Mouse (Mus musculus) T-helper 2 cell (primary cell): ENCODE data around the gene Ifitm5.

Experiments
- in situ Hi-C: fragments of 300-600 bp; cut with MboI, MseI; formaldehyde crosslinking; loops from one replicate; pipeline ENCODE4 v1.15.1; 2025; ENCODE audit warnings: high pct_unique_total_duplicates

The Ifitm5 gene

DNA sequence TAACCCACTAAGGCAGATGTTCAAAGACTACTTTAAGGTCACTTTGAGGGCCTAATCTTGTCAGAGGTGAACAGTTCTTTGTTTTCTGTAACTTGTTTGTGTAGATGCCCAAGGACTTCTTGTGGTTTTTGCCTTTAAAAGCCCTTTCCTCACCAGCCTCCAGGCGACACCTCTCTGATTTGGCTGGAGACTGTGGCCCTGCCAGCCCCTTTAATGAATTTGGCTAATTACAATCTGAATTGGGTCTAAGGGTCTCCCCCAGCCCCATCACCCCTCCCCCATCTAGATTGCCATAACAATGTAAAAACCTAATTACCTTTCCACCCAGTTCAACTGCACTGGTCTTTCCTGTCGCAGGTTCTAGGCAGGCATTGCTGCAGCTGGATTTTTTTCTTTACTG lies 12.6 kb upstream of the Ifitm5 start:
- in situ Hi-C loops: no loop called here

DNA sequence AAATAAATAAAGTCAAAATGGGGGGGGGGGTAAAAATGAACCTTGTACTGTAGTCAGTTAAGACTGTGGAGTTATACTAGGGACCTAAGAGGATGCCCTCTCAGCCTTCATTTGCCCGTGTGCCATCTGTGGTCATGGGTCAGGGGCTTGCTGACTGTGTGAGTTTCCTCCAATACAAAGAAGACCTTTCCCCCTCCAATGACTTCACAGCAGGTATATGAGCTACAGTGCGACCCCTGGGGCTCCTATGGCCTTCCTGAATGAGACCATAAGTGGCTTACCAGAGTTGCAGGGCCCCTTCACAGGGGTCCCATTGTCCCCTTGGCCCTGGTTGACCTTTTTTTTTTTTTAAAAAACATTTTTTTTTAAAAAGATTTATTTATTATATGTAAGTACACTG lies 11.3 kb upstream of the Ifitm5 start:
- in situ Hi-C loops: no loop called here

DNA sequence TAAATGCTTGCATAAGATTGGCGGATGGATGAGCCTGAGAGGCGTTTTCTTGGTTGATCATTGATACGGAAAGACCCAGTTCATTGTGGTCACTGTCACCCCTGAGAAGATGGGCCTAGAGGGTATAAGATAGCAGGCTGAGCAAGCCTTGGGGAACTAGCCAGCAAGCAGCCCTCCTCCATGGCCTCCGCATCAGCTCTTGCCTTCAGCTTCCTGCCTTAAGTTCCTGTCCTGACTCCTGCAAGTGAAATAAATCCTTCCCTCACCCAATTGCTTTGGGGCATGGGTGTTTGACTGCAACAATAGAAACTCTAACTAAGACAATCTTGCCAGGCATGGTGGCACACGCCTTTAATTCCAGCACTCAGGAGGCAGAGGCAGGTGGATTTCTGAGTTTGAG lies 9.9 kb upstream of the Ifitm5 start:
- in situ Hi-C loops: no loop called here

DNA sequence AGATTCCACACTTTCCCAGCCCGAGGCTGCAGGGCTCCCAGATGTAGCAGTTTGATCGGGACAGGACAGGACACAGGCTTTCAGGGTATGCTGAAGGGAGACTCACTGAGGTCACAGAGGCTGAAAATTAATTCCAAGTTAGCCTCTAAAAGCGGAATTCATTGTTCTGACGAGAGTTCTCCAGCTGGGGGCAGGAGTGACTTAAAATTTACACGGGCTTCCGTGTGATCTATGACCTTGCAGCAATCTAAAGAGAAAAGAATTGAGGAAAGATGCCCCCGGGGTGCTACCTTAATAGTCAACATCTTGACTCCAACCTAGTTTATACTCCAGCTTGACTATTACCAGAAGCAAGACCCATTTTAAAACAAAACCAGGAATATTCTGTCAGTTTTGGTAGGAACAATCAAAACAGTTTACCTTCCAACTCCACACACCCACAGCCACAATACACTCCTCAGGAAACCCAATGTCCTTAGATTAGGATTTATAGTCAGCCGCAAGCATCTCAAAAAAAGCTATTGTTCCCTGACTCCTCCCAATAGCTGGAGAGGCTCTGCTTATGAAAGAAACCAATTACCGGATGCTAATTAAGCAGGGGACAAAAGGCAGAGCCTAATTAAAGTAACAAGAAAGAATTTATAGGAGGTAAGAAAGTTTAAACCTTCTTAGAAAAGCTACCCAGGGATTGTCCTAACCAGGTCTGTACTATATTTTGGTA lies 9.2 kb upstream of the Ifitm5 start:
- in situ Hi-C loops: loop anchor here (5.0 kb wide), 2 partner anchors 58 to 93 kb away; partner anchors contain the start of gene Ifitm6

DNA sequence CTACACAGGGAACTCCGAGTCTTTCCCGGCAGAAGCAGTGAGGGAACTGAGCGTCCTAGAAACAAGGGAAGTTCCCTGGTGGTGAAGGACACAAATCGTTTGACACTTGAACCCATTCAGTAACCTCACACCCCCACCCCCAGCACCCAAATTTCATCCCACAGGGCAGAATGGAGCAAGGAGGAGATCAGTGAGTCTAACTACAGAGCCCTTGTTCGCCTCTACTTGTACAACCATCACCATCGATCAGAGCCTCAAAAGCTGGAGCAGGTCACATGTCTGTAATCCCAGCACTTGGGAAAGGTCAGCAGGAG lies 6.4 kb upstream of the Ifitm5 start:
- in situ Hi-C loops: loop anchor here (5.0 kb wide), 2 partner anchors 61 to 96 kb away; partner anchors contain the start of gene Ifitm6

DNA sequence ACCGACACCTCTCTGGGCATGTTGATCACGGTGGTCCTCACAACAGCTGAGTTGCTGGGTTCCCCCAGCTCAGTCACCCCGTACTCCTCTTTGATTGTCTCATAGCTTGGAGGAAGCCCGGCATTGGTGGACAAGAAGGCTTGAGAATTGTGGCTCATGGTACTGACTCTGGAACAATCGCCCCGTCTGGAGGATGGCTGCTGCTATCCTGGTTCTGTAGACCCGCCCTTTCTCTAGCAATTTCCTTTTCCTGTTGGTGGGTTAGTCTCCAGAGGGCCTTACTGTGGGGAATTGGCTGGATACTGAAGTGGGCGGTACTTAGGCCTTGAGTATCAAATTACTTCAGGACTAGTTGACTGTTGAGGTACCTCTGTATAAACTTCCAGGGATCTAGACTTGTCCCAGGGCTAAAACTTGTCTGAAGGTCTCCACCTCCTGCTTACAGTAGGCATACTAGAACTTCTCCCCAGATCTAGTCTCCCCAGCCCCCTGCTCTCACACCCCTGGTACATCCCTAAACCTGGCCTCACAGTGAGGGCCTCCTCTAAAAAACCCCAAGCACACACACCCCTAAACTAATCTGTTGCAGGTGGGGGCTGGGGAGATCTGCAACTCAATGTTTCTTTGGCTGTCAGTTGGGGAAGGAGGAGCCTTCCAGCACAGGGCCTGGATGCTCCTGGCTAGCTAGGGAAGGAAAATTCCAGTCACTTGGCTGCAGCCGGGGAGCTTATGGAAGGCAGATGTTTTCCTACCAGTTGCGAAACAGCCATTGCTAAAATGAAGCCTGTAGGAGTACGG lies 5.9 kb upstream of the Ifitm5 start, which contains the start of the genes Gm45717 and Ifitm2:
Gene Gm45717, minus strand, starts transcription at position 180 of the 798 bp plus-strand sequence.
Gene Ifitm2, minus strand, starts transcription at position 230 of the 798 bp plus-strand sequence.
- in situ Hi-C loops: loop anchor here (5.0 kb wide), 2 partner anchors 61 to 96 kb away; partner anchors contain the start of gene Ifitm6

DNA sequence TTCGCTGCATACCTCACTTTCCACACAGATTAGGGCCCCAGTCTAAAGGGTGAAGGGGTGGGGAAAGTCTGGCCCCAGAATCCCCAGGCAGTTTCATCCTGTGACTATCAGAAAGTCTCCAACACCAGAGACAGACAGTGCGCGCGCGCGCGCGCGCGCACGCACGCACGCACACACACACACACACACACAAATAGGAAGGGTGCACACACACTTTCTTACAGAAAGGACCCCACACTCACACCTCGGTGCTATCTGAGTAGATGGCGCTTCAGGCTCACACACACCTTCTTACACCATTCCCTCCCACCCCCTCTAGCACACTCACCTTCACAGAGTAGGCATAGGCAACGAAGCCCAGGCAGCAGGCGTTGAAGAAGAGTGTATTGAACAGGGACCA lies 5.3 kb upstream of the Ifitm5 start:
- in situ Hi-C loops: loop anchor here (5.0 kb wide), 2 partner anchors 62 to 97 kb away; partner anchors contain the start of gene Ifitm6

DNA sequence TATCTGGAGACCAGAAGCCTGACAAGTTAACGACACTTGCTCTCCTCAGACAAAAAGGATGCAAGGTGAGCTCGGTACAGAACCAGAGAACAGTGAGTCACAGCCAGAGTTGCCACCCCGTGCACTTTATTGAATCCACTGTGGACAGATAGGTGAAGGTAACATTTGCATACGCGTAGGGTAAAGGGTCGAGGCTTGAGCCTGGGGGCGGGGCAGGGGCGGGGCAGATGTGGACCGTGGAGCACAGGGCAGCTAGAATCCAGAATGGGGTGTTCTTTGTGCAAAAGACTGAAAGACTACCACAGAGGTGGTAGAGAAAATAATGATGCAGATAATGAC lies 4.6 kb upstream of the Ifitm5 start:
- in situ Hi-C loops: loop anchor here (5.0 kb wide), 2 partner anchors 63 to 98 kb away; partner anchors contain the start of gene Ifitm6

DNA sequence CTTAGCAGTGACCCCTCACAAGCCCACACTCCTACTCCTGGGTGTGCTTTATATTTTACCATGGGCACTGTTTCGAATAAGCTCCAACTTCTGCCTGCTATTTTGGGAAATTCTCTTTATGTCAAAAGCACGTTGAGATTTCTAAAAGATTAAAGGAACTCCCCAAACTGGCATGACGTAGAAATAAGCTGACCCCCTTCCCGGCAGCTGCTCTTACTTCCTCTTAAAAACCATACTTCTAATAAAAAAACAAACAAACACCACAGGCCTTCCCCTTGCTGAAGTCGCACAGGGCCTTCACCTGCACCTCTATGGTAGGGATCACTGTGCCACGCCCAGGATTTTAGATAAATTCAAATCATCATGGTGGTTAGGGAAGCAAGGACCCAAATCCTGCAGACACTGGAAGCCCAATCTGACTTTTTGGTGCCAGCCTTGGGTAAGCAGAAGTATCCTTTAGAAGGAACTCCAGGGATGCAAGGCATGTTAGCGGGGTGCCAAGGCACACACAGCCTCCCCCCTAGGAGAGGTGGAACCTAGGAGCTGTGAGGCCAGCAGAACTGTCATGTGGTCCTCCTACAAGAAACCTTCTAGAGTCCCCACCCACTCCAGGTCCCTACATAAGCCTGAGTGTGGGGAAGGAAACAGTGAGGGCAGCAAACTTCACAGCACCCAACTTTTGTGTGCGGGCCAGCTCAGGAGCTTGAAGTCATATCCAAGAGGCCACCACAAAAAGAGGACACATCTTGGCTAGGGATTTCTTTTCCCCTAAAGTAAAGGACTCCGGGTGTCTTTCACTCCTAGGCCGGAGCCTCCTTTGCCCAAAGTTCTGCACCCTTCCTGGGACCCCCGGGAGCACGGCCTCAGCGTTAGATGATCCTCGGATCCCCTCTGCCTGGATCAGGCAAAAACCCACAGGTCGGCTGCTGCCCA lies 4.0 kb upstream of the Ifitm5 start:
- in situ Hi-C loops: no loop called here

DNA sequence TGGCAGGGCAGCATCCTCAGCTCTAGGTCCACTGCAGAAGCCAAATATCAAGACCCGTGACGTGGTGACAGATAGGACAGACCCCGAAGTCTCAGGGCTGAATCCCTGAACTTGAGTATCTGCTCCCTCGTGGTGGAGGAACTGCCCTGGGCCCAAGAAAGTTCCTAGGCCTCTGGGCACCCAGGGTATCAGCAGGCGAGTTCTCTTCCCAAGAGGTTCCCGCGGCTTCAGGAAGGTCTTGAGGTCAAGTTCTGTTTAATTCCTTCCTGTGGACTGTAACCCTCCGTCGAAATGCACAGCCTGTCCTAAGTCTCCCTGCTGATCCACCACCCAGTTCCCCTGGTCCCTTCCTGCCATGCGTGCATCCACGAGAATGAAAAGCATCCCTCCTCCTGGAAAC lies 3.0 kb upstream of the Ifitm5 start:
- in situ Hi-C loops: no loop called here

DNA sequence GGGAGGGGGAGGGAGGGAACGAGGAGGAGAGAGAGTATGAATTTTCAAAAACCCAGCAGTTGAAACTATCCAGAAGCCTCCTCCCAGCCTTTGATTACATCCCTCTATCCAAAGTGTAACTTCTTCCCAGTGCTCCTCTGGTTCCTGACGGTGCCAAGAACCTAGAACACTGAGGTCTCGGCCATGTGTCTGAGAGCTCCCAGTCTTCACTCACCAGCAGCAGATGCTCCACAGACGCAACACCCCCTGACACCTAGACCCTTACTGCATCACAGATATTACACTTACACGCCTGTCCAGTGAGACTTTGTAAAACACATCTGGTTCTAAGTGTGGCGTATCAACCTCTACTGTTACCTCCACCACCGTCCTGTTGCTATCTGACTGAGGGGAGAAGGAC lies 2.4 kb upstream of the Ifitm5 start:
- in situ Hi-C loops: no loop called here

DNA sequence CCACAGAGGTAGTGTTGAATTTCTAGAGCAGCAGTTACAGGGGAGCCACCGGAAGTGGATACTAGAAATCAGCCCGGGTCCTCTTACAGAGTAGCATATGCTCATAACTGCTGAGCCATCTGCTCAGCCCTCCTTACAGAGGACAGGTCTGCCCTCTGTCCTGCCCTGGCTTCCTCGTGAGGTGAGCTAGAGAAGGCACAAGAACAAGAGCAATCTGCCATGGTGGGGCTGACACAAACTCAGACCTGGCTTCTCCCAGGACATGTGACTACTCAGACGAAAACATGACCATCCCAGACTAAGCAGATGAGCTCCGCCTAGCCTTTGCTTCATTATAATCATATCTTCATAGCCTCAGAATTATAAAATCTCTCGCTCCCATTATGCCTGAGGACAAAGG lies 1.7 kb upstream of the Ifitm5 start:
- in situ Hi-C loops: no loop called here

DNA sequence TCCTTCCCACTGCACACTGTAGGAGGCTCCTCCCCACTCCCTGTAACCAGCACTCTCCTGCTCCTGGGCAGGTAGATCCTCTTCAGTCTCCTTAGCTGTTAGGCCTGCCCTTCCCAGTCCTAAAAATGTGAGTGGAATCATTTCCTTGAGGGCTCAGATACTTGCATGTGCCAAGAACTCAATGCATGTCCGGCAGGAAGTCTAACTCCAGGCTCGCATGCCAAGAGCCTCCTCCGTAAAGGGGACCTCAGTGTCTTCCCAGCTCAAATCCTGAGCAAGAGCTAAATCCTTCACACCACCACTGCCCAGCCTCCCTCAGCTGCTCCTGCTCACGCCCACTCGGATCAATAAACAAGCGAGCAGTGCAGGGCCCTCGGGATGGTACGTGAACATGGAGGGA lies 960 bp upstream of the Ifitm5 start:
- in situ Hi-C loops: no loop called here

DNA sequence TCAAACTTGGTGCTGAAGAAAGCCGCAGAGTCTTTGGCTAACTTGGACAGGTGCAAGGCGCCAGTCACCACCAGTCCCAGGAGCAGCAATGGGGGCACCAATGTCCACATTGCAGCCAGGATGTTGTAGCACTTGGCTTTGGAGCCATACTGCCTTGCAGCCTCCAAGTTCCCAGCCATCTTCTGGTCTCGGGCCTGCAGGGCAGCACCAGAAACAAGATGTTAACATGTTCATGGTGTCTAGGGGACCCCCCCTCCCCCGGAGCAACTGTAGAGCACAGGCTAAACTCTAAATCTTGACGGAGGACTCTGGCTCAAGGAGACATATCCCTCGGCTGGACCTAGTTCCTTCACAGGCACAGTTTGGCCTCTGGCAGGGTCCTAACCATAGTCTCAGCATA lies 836 bp downstream of the Ifitm5 start:
- in situ Hi-C loops: loop anchor here (5.0 kb wide), 1 partner anchor 953 kb away; no protein-coding TSS in a partner anchor

DNA sequence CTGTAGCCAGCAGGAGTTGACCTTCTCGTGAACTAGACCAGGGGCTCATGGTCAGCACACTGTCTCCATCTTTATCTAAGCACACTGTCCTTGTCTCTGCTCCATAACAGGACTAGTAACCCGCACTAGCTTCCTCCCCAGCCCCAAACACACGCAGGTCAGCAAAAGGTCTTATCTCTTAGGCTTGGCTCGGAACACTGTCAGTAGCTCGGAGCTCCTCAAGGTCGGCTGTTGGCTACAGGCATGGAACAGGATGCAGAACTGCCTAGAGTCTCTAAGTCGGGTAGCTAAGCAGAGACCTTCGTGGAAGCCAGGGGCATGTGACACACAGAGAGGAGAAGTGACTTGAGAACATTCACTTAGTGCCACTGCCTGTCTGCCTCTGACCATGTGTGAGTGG lies 1.9 kb downstream of the Ifitm5 start:
- in situ Hi-C loops: loop anchor here (5.0 kb wide), 1 partner anchor 954 kb away; no protein-coding TSS in a partner anchor

DNA sequence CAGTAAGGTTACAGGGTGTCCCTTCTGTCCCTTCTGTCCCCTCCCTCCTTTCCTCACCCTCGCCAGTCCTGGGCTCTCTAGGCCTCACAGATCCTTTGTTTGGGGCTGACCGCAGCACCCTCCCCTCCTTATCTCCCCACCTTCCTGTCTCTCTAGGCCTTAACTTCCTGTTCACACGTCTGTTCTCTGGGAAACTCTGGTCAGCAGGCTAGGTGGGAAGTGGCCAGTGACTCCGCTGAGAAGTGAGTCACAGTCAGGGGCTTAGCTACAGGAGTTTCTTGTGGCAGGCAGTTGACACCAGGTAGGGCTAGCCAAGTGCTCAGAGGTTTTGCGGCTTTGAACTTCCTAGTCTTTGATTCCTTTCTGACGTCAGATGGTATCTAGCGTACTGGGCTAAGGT lies 3.1 kb downstream of the Ifitm5 start:
- in situ Hi-C loops: loop anchor here (5.0 kb wide), 1 partner anchor 955 kb away; no protein-coding TSS in a partner anchor

DNA sequence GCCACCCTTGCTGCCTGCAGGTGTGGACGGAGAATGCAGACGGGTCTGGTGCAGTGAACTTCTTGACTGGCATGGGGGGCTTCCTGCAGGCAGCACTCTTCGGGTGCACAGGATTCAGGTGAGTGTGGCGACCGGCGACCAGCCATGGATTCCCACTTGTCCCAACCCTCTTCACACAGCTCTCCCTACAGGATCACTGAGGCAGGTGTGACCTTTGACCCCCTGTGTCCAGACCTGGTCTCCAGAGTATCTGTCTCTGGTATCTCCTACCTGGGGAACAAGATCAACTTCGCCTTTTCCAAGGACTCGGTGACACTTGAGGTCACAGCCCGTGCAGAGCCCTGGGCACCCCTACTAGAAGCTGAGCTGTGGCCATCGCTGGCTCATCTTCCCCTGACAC lies 3.8 kb downstream of the Ifitm5 start:
- in situ Hi-C loops: loop anchor here (5.0 kb wide), 1 partner anchor 956 kb away; no protein-coding TSS in a partner anchor

DNA sequence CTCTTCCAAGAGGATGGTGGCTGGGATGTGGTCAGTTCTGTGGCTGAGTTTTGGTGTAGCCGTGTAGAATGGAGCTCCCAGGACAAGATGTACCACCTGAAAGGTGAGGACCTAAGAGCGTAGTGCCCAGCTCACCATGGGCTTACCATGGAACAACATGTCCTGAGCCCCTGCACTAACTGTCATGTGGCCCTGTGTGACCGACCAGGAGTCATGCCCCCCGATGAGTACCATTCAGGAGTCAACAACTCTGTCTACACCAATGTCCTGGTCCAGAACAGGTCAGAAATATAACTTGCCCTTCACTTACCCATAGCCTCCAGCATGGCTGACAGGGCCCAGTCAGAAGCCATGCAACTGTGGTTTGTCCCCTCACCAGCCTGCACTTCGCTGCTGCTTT lies 4.8 kb downstream of the Ifitm5 start:
- in situ Hi-C loops: loop anchor here (5.0 kb wide), 1 partner anchor 957 kb away; no protein-coding TSS in a partner anchor

DNA sequence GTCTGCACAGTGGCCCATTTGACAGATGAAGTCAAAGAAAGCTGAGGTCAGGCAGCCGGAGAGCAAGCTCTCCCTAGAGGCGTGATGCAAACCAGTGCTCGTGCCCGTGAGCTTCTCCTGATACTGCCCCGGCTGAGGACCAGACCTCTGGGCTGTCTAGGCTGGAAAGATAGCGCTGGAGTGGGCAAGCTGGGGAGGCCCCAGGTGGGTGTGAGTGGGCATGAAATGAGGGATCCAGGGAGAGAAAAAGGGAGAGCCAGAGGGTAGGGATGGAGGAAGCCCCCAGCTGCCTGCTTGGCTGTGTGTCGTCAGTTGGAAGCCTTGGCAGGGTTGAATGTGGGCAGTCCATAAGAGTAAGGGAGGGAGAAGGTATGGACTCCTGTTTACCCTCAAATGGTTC lies 5.9 kb downstream of the Ifitm5 start:
- in situ Hi-C loops: no loop called here

DNA sequence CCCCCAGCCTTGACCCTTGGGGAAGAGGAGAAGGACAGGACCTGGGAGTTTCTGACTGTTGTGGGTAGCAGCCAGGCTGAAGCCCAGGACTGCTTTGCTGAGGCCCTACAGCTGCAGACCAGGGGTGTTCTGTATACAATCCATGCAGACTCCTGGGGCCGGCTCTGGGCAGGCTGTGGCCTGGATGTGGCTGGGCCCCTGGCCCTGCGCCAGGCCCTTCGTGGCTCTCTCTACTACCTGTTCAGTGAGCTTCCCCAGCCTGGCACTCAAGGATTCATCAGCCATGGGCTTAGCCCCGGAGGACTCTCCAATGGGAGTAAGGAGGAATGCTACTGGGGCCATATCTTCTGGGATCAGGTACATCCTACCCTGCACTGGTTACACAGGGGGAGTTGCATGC lies 6.7 kb downstream of the Ifitm5 start:
- in situ Hi-C loops: no loop called here

DNA sequence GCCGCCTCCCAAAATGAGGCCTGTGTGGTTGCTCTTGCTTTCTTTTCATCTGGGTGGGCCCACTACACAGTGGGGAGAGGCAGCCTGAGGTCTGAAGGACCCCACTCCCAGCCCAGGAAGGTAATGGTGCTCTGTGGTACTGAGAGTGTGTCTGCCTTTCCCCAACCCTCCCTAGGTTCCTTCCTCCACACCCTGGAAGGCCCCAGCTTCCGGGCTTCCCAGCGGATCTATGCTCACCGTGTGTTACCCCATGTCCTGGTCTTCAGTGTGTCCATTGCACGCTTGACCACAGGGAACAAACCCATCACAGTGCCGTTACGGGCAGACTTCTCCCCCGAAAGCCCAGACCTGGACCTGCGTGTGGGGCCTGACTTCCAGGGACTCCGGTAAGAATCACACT lies 7.3 kb downstream of the Ifitm5 start:
- in situ Hi-C loops: no loop called here

DNA sequence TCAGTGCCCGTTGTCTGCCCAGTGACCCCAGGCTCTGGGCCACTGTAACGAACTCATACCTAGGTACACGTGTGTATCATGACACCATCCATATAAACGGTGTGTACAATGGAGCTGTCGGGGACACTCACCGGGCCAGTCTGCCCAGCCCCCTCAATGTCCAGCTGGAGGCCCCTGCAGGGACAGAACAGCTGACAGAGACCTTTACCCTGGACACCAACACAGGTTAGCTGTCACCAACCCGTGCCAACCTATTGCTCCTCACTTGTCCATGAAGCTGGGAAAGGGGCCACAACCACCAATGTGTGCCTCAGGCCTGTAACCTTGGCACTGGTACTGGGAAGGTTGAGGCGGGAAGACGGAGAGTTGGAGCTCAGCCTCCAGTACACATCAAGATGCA lies 7.8 kb downstream of the Ifitm5 start:
- in situ Hi-C loops: no loop called here
